In genomic region chr1:134995437-134995836, GRCm38 (mm10) we compare ENCODE assay signal across 18 mouse cellular contexts. TPM values are rescaled to one million over a fixed set of nuclear protein-coding genes. Genes with fewer than 3 reads are reported as not detected.
A peak's percentile ranks its signal among the peaks of the same experiment; 100 is the strongest.
DNase-seq lines count a peak whose midpoint lies in the region; ATAC-seq lines count a peak whose summit lies in the region.
"Had no signal": no experiment of that assay in that cellular context is flagged by ENCODE, and none has a peak within 500 bp of the region (broad histone marks: within the 10 kb centered on the region; RNA-seq: fewer than 3 reads in every experiment).

No protein-coding gene starts in this region.

- peak; percentile 34 to 49 for DNase-seq in cerebellum, postnatal 10 days
- DNase-seq in cerebellum, adult 18-20 months: no peak
- DNase-seq in heart, embryonic 10.5 days (ENCODE audit: low spot score): peak; percentile 64
- DNase-seq in heart, postnatal 36 days: no peak
- DNase-seq in midbrain, embryonic 10.5 days (ENCODE audit: low spot score): no peak
- no peak for DNase-seq in layer of hippocampus, postnatal 36 days
- DNase-seq: embryo, embryonic 11 days; gastrocnemius, postnatal 25 days; kidney, adult 18-20 months had no signal

- H3K27me3 ChIP-seq in heart, embryonic 10.5 days (ENCODE audit: insufficient read depth, poor library complexity, severe bottlenecking): peaks cover 88% of the 10 kb centered on the region
- H3K27me3 ChIP-seq in midbrain, embryonic 10.5 days (ENCODE audit: low read depth, poor library complexity, severe bottlenecking): peaks cover 30% of the 10 kb centered on the region
- no peaks in the 10 kb centered on the region for H3K27me3 ChIP-seq in midbrain, embryonic 16.5 days (ENCODE audit: control insufficient read depth, insufficient read depth, low read depth, low read length)
- H3K27me3 ChIP-seq in embryonic facial prominence, embryonic 15.5 days: no peaks in the 10 kb centered on the region

- no peak for ATAC-seq in midbrain, embryonic 16.5 days
- ATAC-seq in embryonic facial prominence, embryonic 15.5 days (ENCODE audit: insufficient number of reproducible peaks, low FRiP score, low TSS enrichment, low read depth): 0 out of 2 replicates have a peak, but pooled peaks have one; percentile 32
- ATAC-seq: CD4-positive, CD25-positive, alpha-beta regulatory T cell, adult 4 months; inflammation-experienced regulatory T-cells, adult 6 months had no signal

- H3K4me2 ChIP-seq in midbrain, embryonic 16.5 days (ENCODE audit: low read length): no peak overlapping the region
- H3K4me2 ChIP-seq in embryonic facial prominence, embryonic 15.5 days (replicated peaks): no peak overlapping the region
- H3K4me2 ChIP-seq: heart, embryonic 13.5 days; liver, embryonic 15.5 days; lung, embryonic 15.5 days had no signal

- H3K4me3 ChIP-seq in heart, embryonic 10.5 days: no peak overlapping the region
- H3K4me3 ChIP-seq in midbrain, embryonic 10.5 days: no peak overlapping the region
- no peak overlapping the region for H3K4me3 ChIP-seq in midbrain, embryonic 16.5 days (ENCODE audit: low read depth, low read length)
- no peak overlapping the region for H3K4me3 ChIP-seq in embryonic facial prominence, embryonic 15.5 days (replicated peaks)
- H3K4me3 ChIP-seq: heart, embryonic 13.5 days; left cerebral cortex, adult 2 months; limb, embryonic 10.5 days; liver, embryonic 15.5 days; lung, embryonic 15.5 days had no signal

- no peaks in the 10 kb centered on the region for H3K36me3 ChIP-seq in heart, embryonic 10.5 days
- no peaks in the 10 kb centered on the region for H3K36me3 ChIP-seq in midbrain, embryonic 10.5 days
- no peaks in the 10 kb centered on the region for H3K36me3 ChIP-seq in midbrain, embryonic 16.5 days (ENCODE audit: control insufficient read depth, insufficient read depth, low read length)
- no peaks in the 10 kb centered on the region for H3K36me3 ChIP-seq in embryonic facial prominence, embryonic 15.5 days
- H3K36me3 ChIP-seq: heart, embryonic 13.5 days; limb, embryonic 10.5 days; liver, embryonic 15.5 days; lung, embryonic 15.5 days had no signal

- intact Hi-C loops in heart, postnatal 36 days (cut with DNase I): no loop called here

- peaks cover 15% of the 10 kb centered on the region for H3K4me1 ChIP-seq in heart, embryonic 10.5 days
- peaks cover 7% of the 10 kb centered on the region; the same call in 1 of the 2 replicates for H3K4me1 ChIP-seq in midbrain, embryonic 10.5 days
- H3K4me1 ChIP-seq in midbrain, embryonic 16.5 days (ENCODE audit: control insufficient read depth, insufficient read depth, low read length): no peaks in the 10 kb centered on the region
- peaks cover 20% of the 10 kb centered on the region for H3K4me1 ChIP-seq in embryonic facial prominence, embryonic 15.5 days
- H3K4me1 ChIP-seq: liver, embryonic 15.5 days; lung, embryonic 15.5 days had no signal

- no peak overlapping the region for H3K27ac ChIP-seq in heart, embryonic 10.5 days
- 0 out of 2 replicates have a peak overlapping the region, but pooled peaks have one; percentile 28 for H3K27ac ChIP-seq in midbrain, embryonic 10.5 days (replicated peaks)
- no peak overlapping the region for H3K27ac ChIP-seq in midbrain, embryonic 16.5 days (ENCODE audit: low read length)
- H3K27ac ChIP-seq in embryonic facial prominence, embryonic 15.5 days (replicated peaks): 0 out of 2 replicates have a peak overlapping the region, but pooled peaks have one; percentile 11
- H3K27ac ChIP-seq: heart, embryonic 13.5 days; left cerebral cortex, adult 2 months; limb, embryonic 10.5 days; liver, embryonic 15.5 days; lung, embryonic 15.5 days had no signal

- WGBS in heart, embryonic 10.5 days: 63% methylated on average over 4 of the region's 4 CpGs
- 73% methylated on average over 4 of the region's 4 CpGs for WGBS in midbrain, embryonic 10.5 days
- WGBS in midbrain, embryonic 16.5 days: 38% methylated on average over 4 of the region's 4 CpGs
- 40% methylated on average over 4 of the region's 4 CpGs for WGBS in embryonic facial prominence, embryonic 15.5 days

- no peaks in the 10 kb centered on the region for H3K9me3 ChIP-seq in heart, embryonic 10.5 days
- no peaks in the 10 kb centered on the region for H3K9me3 ChIP-seq in midbrain, embryonic 10.5 days (replicated peaks)
- H3K9me3 ChIP-seq in midbrain, embryonic 16.5 days (replicated peaks; ENCODE audit: control insufficient read depth, low read length, poor library complexity, severe bottlenecking): no peaks in the 10 kb centered on the region
- no peaks in the 10 kb centered on the region for H3K9me3 ChIP-seq in embryonic facial prominence, embryonic 15.5 days (replicated peaks)
- H3K9me3 ChIP-seq: heart, embryonic 13.5 days; limb, embryonic 10.5 days; liver, embryonic 15.5 days; lung, embryonic 15.5 days had no signal

- no peak overlapping the region for H3K9ac ChIP-seq in midbrain, embryonic 16.5 days (ENCODE audit: low read depth, low read length)
- H3K9ac ChIP-seq in embryonic facial prominence, embryonic 15.5 days: no peak overlapping the region
- H3K9ac ChIP-seq: heart, embryonic 13.5 days; liver, embryonic 15.5 days; lung, embryonic 15.5 days had no signal

RNA-seq across cellular contexts. Expression of gene Ube2t, which starts 33.1 kb away (rescaled TPM):
- polyA plus RNA-seq in heart, embryonic 10.5 days (2016; fragmentation: Nextera tagmentation; extraction: Ambion mirVana): 49.3 and 51.9 TPM in 2 replicates
- total RNA-seq in heart, postnatal 36 days (2021): 1 to 10 TPM; 7.2 to 7.3 TPM
- polyA plus RNA-seq in midbrain, embryonic 10.5 days (2016; fragmentation: Nextera tagmentation; extraction: Ambion mirVana): 54.2 and 61.5 TPM in 2 replicates
- 9.7 and 10.6 TPM in 2 replicates for polyA plus RNA-seq in midbrain, embryonic 16.5 days (2015; fragmentation: Nextera tagmentation; extraction: Ambion mirVana)
- 27.0 and 30.3 TPM in 2 replicates for polyA plus RNA-seq in embryonic facial prominence, embryonic 15.5 days (2015; fragmentation: Nextera tagmentation; extraction: Ambion mirVana)
- total RNA-seq in layer of hippocampus, postnatal 36 days (2021): 1 to 10 TPM; 2.0 to 2.5 TPM

RNA-seq across cellular contexts. Expression of gene Ppp1r12b, which starts 39.7 kb away (rescaled TPM):
- polyA plus RNA-seq in heart, embryonic 10.5 days (2016; fragmentation: Nextera tagmentation; extraction: Ambion mirVana): 15.2 and 24.5 TPM in 2 replicates
- 100 to 1,000 TPM; 150 to 160 TPM for total RNA-seq in heart, postnatal 36 days (2021)
- polyA plus RNA-seq in midbrain, embryonic 10.5 days (2016; fragmentation: Nextera tagmentation; extraction: Ambion mirVana): 5.7 and 6.8 TPM in 2 replicates
- 13.6 and 13.7 TPM in 2 replicates for polyA plus RNA-seq in midbrain, embryonic 16.5 days (2015; fragmentation: Nextera tagmentation; extraction: Ambion mirVana)
- polyA plus RNA-seq in embryonic facial prominence, embryonic 15.5 days (2015; fragmentation: Nextera tagmentation; extraction: Ambion mirVana): 9.6 and 9.9 TPM in 2 replicates
- total RNA-seq in layer of hippocampus, postnatal 36 days (2021): 10 to 100 TPM; 71.9 to 77.8 TPM

Comparison
In these comparisons a context has a peak if more than half of its experiments do, and no peak if none do; other contexts are left out.
1. DNase-seq: peak in cerebellum, postnatal 10 days (2 of 2) and heart, embryonic 10.5 days (single experiment); none in cerebellum, adult 18-20 months (0 of 2), heart, postnatal 36 days (0 of 2), midbrain, embryonic 10.5 days (single experiment) and layer of hippocampus, postnatal 36 days (0 of 2).
2. H3K27ac ChIP-seq: peak in midbrain, embryonic 10.5 days (single experiment) and embryonic facial prominence, embryonic 15.5 days (single experiment); none in heart, embryonic 10.5 days (single experiment) and midbrain, embryonic 16.5 days (single experiment).